Mouse (Mus musculus) bone marrow macrophage, adult 2 months (primary cell): ENCODE results near the gene Cxadr.

Source experiments
- CTCF ChIP-seq: IDR thresholded peaks from 2 replicates; pipeline ENCODE4 v1.5.1; 2012; ENCODE audit warnings: low read depth, mild to moderate bottlenecking, low read length, moderate library complexity
- POLR2A ChIP-seq: IDR thresholded peaks from 2 replicates; pipeline ENCODE4 v1.6.1; 2012; ENCODE audit warnings: mild to moderate bottlenecking, low read depth, low read length, borderline replicate concordance

DNA sequence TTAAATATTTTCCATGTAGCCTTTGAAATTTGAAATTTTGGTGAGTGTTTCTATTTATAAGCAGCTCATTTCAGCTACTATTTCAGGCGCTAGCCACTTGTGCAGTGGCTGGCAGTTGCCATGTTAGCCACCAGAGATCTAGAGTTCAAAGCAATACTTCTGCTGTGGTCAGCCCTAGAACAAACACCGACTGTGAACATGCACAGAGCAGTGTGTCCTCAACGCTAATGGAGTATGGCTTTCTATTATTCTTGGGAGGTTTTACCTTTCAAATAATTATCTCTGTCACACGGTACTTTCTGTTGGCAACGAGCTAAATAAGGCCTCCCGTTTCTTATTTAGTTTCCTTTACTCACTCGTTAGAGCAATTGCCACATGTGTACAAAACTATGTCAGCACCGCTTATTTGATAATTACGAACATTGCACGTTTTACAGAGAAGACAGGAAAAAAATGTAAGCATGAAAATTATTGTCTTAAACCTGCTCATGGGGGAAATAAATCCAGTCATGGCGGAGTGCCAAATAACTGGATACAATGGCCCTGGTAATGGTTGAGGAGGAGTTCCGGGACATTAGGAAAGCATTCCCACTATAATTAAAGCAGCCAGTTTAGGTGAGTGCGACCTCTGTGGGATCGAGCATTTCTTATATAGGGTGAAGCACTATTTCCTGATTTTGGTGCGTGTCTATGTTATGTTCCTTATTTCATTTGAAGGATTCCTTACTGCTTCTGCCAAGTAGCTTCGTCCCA lies 12.0 kb downstream of the Cxadr start:
- no peak for TF ChIP-seq POLR2A
- no peak for TF ChIP-seq CTCF
